Mouse (Mus musculus): ENCODE measurements around the gene 9430097D07Rik.

Gene 9430097D07Rik

DNA sequence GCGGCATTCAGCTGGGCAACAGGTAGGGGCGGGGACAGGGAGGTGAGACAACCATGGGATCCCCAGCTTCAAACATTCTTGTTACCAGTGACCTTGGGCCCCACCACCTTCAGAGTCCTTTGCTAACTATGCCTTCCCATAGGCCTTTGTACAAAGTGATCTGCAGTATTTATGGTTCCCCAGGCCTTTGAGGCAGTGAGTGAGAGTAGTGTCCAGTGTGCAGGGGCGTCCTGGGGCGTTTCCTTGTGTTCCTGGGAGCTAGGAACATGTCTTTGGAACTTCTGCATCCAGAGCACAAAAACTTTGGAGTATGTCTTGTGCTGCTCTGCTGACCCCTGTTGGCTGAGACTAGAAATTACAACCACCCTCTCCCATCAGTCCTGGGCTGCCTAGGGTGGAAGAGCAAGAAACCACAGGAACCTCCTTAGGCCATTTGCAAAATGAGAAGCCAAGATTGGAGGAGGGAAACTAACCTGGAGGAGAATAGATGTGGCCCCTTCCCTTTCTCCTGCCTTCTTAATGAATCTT is 8.9 kb downstream of the 9430097D07Rik start:
- no peak for DNase-seq (ENCODE audit: low read depth, low spot score)

DNA sequence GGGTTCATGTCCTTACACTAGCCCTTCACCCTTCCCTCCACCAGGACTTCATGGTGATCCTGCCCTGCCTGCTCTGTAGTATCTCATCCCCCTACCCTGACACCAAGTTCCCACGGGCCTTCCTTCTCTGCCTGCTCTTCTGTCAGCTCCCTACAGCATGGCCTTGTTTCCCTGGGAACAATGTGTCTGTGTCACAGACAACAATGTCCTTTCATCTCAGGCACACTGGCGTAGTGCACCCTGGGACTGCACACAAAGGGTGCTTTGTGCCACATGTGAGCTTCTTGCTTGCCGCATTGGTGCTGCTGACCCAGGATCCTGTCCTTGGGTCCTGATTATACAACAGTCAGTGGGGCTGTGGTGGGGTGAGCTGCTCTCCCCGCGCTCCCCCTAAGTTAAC is 15.9 kb downstream of the 9430097D07Rik start:
- peak; percentile 23 for DNase-seq (ENCODE audit: low read depth, low spot score)

DNA sequence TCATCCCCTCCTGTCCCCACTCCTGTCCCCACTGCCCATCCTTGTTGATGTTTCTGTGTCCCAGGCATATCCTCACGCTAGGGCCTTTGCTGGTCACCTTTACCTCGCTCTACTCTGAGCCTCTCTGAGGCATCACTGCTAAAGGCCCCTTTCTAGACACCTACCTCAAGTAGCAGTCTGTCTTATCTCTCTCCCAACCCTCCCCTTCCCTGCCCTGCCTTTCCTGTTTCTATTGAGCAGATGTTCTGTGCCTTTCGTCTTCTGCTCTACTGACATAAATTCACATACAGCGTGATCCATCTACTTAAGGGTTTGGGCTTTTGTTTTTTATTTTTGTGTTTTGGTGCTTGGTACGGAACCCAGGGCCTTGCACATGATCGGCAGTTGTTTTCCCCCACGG is 19.5 kb downstream of the 9430097D07Rik start:
- DNase-seq (ENCODE audit: low read depth, low spot score), result no peak

DNA sequence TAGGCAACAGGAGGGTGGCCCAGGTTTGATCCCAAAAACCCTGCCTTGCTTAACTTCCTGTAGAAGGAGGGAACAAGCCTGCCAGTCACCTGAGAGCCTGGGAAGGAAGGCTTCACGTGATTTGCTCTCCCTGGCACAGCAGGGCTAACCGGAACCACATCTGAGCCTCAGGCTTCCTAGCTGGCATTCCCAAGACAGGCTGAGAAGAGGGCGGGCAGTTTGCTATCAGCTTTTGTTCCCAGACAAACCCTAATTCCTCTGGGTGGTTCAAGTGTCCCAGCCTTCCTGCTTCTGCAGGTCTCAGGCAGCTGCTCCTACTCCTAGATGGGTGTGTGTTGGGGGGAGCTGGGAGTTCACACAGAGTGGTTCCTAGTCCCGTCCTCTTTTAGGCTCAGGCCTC is 20.0 kb downstream of the 9430097D07Rik start:
- no peak for DNase-seq (ENCODE audit: low read depth, low spot score)

DNA sequence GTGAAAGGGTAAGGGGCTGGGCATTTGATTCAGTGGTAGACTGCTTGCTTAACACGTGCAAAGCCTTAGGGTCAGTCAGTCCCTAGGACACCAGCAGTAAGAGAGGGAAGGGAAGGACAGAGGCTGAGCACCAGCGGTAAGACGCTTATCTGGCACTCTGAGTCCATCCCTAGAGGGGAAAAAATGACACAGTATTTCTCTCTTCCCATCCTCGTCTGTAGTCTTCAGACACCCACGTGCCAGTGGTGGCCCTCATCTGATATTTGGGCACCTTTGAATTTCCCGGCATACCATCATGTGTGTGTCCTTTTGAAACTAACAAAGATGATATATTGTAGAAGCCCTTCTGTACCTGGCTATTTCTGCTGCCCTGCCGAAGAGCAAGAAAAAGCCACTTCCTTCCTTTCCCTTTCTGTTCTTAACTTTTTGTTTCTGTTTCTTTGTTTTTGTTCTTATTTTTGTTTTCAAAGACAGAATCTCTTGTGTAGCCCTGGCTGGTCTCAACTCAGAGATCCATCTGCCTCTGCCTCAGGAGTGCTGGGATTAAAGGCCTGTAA is 21.8 kb downstream of the 9430097D07Rik start:
- no peak for DNase-seq (ENCODE audit: low read depth, low spot score)

DNA sequence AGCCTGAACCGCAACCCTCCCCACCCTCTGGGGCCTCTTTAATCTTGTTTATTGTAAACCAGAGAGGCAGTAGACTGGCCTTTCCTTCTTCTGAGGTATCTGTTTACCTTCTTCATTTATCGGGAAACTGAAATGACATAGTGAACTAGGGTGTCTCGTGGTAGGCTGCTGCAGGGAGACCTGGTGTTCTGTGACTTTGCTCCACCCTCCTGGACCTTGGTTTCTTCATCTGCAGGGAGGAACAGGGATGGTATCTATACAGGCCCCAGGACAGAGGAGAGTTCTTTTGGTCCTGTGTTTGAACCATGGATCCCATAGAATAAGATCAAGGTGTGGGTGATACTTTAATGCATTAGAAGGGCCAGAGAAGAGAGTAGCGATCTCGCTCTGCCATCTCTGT is 24.2 kb downstream of the 9430097D07Rik start:
- DNase-seq (ENCODE audit: low read depth, low spot score), result no peak

DNA sequence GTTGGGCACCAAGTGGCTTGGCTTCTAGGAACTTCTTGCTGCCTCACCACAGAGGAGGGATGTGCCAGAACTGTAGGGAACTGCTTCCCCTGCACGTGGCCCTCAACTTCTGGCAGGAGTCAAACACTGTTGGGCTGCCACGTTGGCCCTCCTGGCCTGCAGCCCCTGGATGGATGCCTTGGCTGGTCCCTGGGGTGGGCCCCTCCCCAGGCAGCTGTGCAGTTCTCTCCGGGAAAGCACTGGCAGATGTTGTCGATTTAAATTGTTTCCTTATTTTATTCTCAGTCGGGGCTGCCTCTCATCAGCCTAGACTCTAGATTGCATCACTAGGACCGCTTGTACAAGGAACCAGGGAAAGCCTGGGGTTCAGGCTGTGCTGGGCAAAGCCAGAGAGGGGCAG is 25.7 kb downstream of the 9430097D07Rik start:
- no peak for DNase-seq (ENCODE audit: low read depth, low spot score)

DNA sequence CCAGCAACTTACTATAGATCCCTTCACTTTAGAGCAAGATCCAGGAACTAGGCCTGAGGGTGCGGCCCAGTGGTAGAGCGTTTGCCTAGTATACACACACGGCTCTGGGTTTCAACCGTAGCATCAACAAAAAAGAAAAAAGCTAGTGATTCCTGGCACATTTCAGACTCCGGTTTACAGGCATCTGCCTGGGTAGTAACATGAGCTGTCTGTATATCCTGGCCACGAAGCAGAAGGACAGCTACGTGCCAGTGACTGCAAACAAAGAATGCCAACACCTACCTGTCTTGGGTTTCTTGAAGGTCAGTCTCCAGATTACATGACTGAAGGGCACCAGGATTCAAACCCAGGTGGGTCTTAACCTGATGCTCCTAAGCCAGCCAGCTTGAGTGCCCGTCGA is 26.3 kb downstream of the 9430097D07Rik start:
- no peak for DNase-seq (ENCODE audit: low read depth, low spot score)

DNA sequence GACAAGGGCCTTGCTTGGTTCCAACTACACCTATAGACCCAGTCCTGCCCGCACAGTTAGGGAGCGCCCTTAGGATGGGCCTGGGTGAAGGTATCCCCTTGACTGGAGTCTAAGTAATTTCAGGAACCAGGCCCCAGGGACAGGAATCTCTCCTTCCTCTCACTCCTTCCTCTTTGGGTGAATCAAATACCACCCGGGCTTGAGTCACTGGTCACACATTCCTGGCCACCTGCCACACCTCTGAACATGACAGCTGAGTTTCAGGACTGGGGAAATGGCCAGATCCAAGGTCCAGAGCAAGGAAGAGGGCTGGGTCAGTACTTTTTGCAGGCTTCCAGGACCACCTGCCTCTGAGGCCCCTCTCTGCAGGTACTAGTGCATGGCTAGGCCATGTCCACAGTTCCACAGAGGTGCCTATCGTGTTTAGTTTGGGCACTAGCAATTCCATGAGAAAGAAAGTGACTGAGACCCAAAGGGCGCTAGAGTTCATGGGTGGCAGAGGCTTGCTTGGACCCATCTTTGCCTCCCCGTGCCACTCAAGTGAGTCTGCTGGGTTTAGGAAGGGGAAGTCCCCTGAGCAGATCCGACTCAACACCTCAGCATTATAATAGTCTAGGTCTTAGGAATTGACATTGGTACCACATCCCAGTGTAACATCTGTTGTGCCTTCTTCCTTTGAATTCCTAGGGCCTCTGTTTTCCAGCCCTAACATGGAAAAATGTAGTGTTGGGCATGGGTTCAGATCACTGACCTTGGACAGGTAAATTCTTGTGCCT is 27.3 kb downstream of the 9430097D07Rik start:
- no peak for DNase-seq (ENCODE audit: low read depth, low spot score)

DNA sequence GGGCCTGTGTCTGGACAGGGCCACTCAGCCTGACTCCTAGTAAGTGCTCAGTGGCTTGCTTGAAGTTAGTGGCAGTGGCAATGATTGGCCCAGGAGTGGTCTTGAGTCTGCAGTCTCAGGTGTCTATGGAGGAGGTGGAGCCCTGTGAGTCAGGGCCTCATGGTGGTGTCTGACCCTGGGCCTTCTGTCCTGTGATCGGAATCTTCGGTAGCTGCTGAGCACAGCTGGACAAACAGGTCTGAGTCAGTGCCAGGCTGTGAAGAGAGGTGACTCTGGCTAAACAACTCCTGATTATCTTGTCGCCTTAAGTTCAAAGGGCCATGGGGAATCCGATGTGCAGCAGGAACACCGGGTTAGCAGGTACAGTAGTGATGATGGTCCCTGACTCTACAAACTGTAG is 28.1 kb downstream of the 9430097D07Rik start:
- DNase-seq (ENCODE audit: low read depth, low spot score), result no peak

DNA sequence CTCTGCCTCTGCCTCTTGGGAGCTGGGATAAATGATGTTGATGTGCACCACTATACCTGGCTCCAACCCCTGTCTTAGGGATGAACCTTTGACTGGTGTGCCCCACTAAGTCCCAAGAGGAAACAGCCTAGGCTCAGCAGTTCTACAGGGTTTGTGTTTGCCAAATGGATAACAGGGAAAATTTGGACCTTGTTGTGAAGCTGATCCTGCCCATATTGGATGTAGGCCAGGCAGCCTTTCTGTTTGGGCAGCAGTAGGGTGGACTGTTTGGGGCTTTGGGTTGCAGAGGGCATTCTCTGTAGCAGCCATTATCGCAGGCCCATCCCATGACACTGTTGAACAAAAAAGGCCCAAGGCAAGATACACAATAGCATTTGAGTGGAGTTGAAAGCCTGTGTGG is 28.5 kb downstream of the 9430097D07Rik start:
- no peak for DNase-seq (ENCODE audit: low read depth, low spot score)

DNA sequence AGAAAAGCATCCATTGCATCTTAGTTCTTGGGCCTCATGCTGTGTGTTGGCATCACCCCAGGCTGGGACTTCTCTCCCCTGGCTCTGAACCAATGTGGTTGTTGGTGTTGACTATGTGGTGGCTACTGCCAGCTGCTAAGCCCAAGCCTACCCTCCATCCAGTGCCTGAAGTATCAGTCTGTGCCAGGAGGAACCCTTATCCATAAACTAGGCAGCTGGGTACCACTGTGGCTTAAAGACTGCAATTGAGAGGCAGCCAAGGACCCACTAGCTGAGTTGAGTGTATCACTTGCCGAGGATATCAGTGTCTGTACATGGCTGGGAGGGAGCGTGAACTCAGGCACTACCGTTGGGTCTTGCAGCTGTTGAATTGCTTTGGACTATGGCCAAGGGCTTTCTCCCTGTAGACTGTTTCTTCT is 32.4 kb downstream of the 9430097D07Rik start:
- no peak for DNase-seq (ENCODE audit: low read depth, low spot score)

DNA sequence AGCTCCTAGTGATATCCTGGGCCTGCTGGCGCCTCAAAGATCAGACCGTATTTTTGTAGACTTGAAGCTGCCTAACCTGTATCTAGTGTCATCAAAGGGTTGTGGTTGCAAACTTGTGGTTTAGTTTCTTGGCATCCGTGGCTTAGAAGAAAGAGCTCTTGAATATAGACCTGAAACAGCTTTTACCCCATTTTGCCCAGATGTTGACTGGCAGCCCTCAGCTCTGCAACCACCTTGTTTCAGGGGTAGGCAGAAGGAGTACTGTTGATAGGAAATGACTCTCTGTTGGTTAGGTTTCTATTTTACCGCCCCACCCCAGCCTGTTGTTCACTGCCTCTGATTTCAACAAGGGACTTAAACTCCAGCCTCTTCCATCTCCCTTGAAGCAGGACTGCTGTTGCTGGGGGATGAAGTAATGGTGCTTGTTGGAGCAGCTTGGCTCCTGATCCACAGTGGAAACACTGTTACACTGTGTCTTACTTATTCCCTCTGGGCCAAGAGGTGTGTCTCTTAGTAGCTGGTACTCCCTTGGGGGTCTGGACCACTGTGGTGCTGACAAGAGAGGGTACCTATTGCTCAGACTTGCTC is 33.4 kb downstream of the 9430097D07Rik start:
- no peak for DNase-seq (ENCODE audit: low read depth, low spot score)

DNA sequence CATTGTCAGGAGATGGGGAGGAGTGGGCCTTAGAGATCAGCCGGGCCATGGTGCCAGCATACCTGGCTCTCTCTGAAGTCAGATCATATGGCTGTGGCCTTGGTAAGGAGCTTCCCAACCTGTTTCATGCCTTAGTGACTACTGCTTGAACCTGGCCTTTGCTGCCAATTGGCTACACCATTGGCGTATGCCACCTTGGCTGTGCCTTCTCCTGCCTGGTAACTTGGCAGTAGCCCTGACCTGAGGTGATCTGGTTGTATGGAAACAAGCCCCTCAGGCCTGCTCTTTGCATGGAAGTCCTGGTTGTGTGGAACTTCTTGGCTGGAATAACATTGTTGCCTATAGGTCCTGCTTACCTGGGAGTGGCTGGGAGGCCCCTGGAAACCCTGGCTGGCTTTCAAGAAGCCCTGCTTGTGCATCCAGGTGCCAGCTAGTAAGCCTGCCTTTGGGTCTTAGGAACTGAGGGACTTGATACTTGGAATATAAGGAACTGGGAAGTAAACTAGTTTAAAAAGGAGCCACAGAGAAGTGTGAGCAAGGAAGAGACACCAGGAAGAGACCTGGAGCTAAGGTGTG is 34.1 kb downstream of the 9430097D07Rik start:
- DNase-seq (ENCODE audit: low read depth, low spot score), result no peak

DNA sequence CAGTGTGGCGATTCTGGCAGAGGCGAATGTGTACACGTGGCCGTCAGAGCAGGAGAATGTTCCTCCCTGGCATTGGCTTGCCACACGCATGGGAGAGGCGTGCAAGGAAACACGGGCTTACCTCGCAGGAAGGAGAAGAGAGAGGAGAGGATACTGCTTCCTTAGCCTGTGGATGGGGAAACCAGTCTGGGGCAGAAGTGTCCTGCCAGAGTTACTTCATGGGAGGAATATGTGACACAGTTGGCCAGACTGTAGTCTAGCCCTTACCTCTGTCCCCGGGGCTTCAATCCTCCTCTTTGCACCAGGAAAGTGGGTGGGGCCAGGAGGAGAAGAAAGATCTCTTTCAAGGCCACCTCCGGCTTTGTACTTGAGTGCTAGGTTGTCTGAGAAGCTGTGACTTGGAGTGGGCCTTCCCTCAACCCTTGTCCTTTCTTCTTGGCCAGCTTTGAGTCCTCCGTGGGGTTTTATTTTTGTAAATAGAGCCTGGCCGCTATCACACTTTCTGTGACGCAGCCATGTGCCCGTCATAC is 36.0 kb downstream of the 9430097D07Rik start:
- DNase-seq (ENCODE audit: low read depth, low spot score), result no peak

DNA sequence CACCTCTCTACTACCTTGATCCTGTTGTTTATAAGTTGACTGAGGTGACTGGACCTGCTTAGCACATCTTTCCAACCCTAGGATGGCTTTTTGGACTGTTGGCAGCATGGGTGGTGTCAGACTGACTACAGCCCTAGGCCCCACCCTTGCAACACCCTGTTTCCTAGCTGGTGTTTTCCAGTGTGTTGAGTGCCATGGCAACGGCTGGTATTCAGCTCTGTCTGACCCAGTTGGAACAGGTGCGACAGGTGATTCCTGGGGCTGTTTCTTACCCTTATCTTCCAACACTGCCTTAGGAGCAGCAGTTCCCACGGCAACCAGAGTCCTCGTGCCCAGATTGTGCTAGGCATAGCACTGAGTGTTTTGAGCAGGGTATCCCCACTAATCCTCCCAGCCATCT is 37.0 kb downstream of the 9430097D07Rik start:
- DNase-seq (ENCODE audit: low read depth, low spot score), result peak; percentile 19

DNA sequence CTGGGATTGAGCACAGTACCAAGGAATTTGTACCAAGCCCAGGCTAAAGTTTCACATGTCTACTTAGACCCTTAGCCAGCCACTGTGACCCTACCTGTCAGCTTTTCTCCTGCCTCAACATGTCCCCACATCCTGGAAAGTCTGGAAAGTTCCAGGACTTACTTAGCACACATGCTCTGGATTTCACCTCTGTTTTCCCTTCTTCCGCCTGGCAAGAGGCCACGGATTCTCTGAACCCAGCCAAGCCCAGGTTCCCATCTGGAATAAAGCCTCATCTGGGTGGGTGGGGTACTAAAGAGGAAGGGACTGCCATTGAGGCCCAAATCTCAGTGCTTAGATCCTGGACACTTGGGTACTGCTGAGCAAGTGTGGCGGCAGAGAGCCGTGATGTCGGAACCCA is 37.5 kb downstream of the 9430097D07Rik start:
- DNase-seq (ENCODE audit: low read depth, low spot score), result no peak

DNA sequence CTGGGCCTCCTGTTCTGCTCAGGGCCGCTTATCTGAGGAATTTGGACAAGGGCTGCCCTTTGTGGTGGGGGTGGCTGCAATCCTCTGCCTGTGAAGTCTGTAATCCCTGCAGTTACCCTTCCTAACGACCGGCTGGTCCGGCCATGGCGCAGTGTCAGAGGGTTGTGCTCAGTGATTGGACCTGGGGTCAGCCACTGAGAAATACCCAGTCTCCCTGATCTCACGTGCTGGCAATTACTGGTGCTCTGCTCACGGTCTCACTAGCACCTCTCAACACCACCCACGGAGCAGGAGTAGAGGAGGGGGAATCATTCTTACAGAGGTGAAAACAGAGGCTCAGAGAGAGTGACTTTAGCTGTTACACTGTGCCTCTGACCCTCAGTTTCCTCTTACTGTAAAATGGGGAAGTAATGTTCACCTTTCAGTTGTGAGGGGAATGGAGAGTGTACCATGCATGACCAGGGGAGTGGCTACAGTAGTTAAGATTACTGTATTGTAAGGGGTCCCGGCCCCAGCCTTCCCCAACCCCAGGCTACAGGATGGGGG is 38.1 kb downstream of the 9430097D07Rik start:
- DNase-seq (ENCODE audit: low read depth, low spot score), result peak; percentile 14

DNA sequence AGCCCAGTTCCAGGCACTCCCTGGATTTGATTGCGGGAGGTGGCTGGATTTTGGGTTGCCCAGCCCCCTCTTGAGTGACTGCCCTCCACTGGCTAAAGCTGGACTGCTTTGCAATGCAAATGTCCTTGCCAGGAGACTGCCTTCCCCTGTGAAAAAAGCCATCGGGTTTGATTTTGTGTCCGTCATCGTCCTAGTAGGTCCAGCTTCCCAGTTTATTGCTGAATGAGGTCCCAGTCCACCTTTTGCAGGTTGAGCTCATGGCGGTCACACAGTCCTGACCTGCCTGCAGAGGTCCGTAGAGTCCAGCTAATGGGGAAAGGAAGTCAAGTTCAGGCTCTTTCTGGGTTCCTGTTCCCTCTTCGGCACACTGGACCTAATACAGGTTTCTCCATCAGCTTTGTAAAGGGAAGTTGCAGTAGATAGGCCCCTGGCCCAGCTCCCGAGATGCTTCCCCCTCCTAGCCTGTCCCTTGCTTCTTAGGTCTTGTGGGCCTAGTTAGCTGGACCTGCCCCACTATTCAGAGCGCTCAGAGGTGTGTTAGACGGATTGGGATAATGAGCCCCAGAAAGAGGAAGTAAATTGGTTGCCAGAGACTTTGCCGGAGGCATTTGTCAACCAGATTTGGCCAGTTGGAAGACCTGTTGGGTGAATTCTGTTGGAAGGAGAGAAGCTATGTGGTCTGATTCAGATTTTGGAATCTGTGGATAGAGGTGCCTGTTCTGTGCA is 38.7 kb downstream of the 9430097D07Rik start:
- peak; percentile 11 for DNase-seq (ENCODE audit: low read depth, low spot score)

DNA sequence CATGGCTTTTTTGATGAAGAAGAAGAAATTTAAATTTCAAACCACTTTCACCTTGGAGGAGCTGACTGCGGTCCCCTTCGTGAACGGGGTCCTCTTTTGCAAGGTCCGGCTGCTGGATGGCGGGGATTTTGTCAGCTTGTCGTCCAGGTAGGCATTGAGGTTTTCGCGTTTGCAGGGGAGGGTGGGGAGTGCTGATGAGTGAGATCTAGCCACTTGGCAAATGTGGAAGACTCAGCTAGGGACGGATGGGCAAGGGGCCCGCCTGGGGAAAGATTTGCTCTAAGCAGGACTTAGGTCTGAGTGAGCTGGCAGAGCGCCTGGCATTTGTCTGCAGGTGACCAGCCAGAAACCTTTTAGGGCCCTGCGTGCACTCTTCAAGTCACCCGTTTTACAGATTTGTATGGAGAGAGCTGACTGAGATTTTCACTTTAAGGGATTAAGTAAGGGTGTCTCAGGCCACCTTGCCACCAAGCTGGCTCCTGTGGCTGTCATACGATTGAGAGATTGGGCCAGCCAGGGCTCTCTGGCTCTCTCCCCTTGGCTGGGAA is 39.3 kb downstream of the 9430097D07Rik start:
- peak; percentile 13 for DNase-seq (ENCODE audit: low read depth, low spot score)

DNA sequence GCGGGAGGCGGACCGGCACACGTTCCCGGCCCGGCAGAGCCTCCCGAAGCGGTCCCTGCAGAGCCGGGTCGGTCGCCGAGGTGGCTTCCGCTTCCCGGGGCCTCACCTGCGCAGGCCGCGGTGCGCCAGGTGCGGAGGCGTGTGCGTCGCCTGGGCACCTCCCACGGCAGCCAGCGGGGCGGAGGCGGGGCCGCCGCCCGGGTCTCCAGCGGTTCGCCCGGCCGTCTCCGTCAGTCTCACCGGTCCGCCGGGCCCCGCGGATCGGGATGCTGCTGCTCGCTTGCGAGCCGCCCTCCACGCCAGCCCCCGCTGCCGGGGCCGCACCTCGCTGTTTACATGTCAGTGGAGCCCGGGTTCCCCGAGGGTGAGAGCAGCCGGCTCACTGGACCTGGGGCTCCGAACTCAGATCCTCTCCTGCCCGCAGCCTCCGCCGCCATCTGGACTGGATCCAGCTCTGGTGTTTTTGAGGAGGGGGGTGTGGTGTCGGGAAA is 39.9 kb downstream of the 9430097D07Rik start:
- DNase-seq (ENCODE audit: low read depth, low spot score), result no peak
